In genomic region chr11:30102594-30102993, GRCm38 (mm10) we compare ENCODE assay signal across 13 mouse cellular contexts.
DNase-seq lines count a peak whose midpoint lies in the region; ATAC-seq lines count a peak whose summit lies in the region.
"Had no signal": no experiment of that assay in that cellular context is flagged by ENCODE, and none has a peak within 500 bp of the region (broad histone marks: within the 10 kb centered on the region; RNA-seq: fewer than 3 reads in every experiment).

No protein-coding gene starts in this region.

- no peaks in the 10 kb centered on the region; the same call in 1 of the 2 replicates for H3K9me3 ChIP-seq in heart, embryonic 12.5 days (replicated peaks)
- no peaks in the 10 kb centered on the region for H3K9me3 ChIP-seq in limb, embryonic 12.5 days
- H3K9me3 ChIP-seq in limb, embryonic 10.5 days (replicated peaks) = no peaks in the 10 kb centered on the region
- H3K9me3 ChIP-seq: liver, embryonic 13.5 days had no signal

- peaks cover 91% of the 10 kb centered on the region for H3K36me3 ChIP-seq in heart, embryonic 12.5 days
- peaks cover 86% of the 10 kb centered on the region for H3K36me3 ChIP-seq in limb, embryonic 12.5 days
- H3K36me3 ChIP-seq in limb, embryonic 10.5 days = peaks cover 93% of the 10 kb centered on the region

- H3K27ac ChIP-seq in heart, embryonic 12.5 days (ENCODE audit: poor library complexity, severe bottlenecking) = no peak overlapping the region
- no peak overlapping the region for H3K27ac ChIP-seq in limb, embryonic 12.5 days
- no peak overlapping the region for H3K27ac ChIP-seq in limb, embryonic 10.5 days
- H3K27ac ChIP-seq: kidney, postnatal 0 days; liver, embryonic 13.5 days had no signal

- WGBS in heart, embryonic 12.5 days = 75% methylated on average over 2 of the region's 2 CpGs
- 94% methylated on average over 2 of the region's 2 CpGs for WGBS in limb, embryonic 12.5 days
- 96% methylated on average over 2 of the region's 2 CpGs for WGBS in limb, embryonic 10.5 days

- no peak overlapping the region for H3K4me3 ChIP-seq in heart, embryonic 12.5 days
- no peak overlapping the region for H3K4me3 ChIP-seq in limb, embryonic 12.5 days (replicated peaks)
- no peak overlapping the region for H3K4me3 ChIP-seq in limb, embryonic 10.5 days
- H3K4me3 ChIP-seq: liver, embryonic 13.5 days had no signal

- no peaks in the 10 kb centered on the region for H3K27me3 ChIP-seq in heart, embryonic 12.5 days (replicated peaks)
- no peaks in the 10 kb centered on the region for H3K27me3 ChIP-seq in limb, embryonic 12.5 days
- no peaks in the 10 kb centered on the region for H3K27me3 ChIP-seq in limb, embryonic 10.5 days (ENCODE audit: low read depth, poor library complexity, severe bottlenecking)
- H3K27me3 ChIP-seq: liver, embryonic 13.5 days had no signal

- H3K4me2 ChIP-seq in heart, embryonic 12.5 days = no peak overlapping the region
- no peak overlapping the region for H3K4me2 ChIP-seq in limb, embryonic 12.5 days
- H3K4me2 ChIP-seq: liver, embryonic 13.5 days had no signal

- no peak overlapping the region for H3K9ac ChIP-seq in heart, embryonic 12.5 days
- no peak overlapping the region for H3K9ac ChIP-seq in limb, embryonic 12.5 days (replicated peaks)
- H3K9ac ChIP-seq: liver, embryonic 13.5 days had no signal

- ATAC-seq in heart, embryonic 12.5 days (ENCODE audit: insufficient number of reproducible peaks, low FRiP score) = no peak
- ATAC-seq in limb, embryonic 12.5 days (ENCODE audit: insufficient number of reproducible peaks, insufficient read depth, low FRiP score, low TSS enrichment, low read depth) = 0 out of 2 replicates have a peak, but pooled peaks have one; percentile 15

- DNase-seq in heart, adult 9 months (ENCODE audit: low spot score in 2 of 2) = peak; percentile 19 to 28
- DNase-seq in limb, embryonic 10.5 days (ENCODE audit: low spot score) = no peak
- DNase-seq in right cerebral cortex, adult 2 months (ENCODE audit: low spot score in 2 of 2) = peak; percentile 49 to 60
- DNase-seq in right cerebral cortex, postnatal 14 days = no peak
- DNase-seq in telencephalon, adult 2 months (ENCODE audit: low read depth, low spot score) = peak; percentile 70
- DNase-seq in cerebellum, adult 11-12 months = no peak
- DNase-seq: adrenal gland, postnatal 36 days; gastrocnemius, postnatal 25 days; heart, postnatal 4 days; liver, embryonic 13.5 days had no signal

- no peaks in the 10 kb centered on the region for H3K4me1 ChIP-seq in heart, embryonic 12.5 days (replicated peaks)
- H3K4me1 ChIP-seq in limb, embryonic 12.5 days (replicated peaks) = no peaks in the 10 kb centered on the region
- no peaks in the 10 kb centered on the region for H3K4me1 ChIP-seq in limb, embryonic 10.5 days
- H3K4me1 ChIP-seq: liver, embryonic 13.5 days had no signal

Comparison
In these comparisons a context has a peak if more than half of its experiments do, and no peak if none do; other contexts are left out.
1. DNase-seq: peak in heart, adult 9 months (2 of 2), right cerebral cortex, adult 2 months (2 of 2) and telencephalon, adult 2 months (single experiment); none in limb, embryonic 10.5 days (single experiment), right cerebral cortex, postnatal 14 days (single experiment) and cerebellum, adult 11-12 months (single experiment).